ENCODE assay signal across 19 mouse cellular contexts in genomic region chr8:103306476-103307183, GRCm38 (mm10).
DNase-seq lines count a peak whose midpoint lies in the region.
"Had no signal": no experiment of that assay in that cellular context is flagged by ENCODE, and none has a peak within 500 bp of the region (broad histone marks: within the 10 kb centered on the region; RNA-seq: fewer than 3 reads in every experiment).

No protein-coding gene starts in this region.

- H3K4me3 ChIP-seq in limb, embryonic 10.5 days = no peak overlapping the region
- H3K4me3 ChIP-seq: embryonic facial prominence, embryonic 12.5 days; heart, adult 2 months; hindbrain, embryonic 12.5 days; midbrain, embryonic 12.5 days had no signal

- no peaks in the 10 kb centered on the region for H3K27me3 ChIP-seq in limb, embryonic 10.5 days (ENCODE audit: low read depth, poor library complexity, severe bottlenecking)
- H3K27me3 ChIP-seq: embryonic facial prominence, embryonic 12.5 days; hindbrain, embryonic 12.5 days; midbrain, embryonic 12.5 days had no signal

- peaks cover 12% of the 10 kb centered on the region for H3K4me1 ChIP-seq in limb, embryonic 10.5 days
- H3K4me1 ChIP-seq: embryonic facial prominence, embryonic 12.5 days; hindbrain, embryonic 12.5 days; midbrain, embryonic 12.5 days had no signal

- DNase-seq in cerebellum, postnatal 14 days = peak; percentile 21 to 24
- DNase-seq in cerebellum, adult 11 months = no peak
- peak; percentile 21 to 31 for DNase-seq in right cerebral cortex, postnatal 10 days (ENCODE audit: low spot score in 2 of 2)
- DNase-seq in right cerebral cortex, postnatal 4 days = no peak
- no peak for DNase-seq in limb, embryonic 10.5 days (ENCODE audit: low spot score)
- no peak for DNase-seq in retina, postnatal 1 day
- DNase-seq in kidney, adult 18-20 months = no peak
- DNase-seq: adrenal gland, postnatal 36 days; gastrocnemius, postnatal 36 days; heart, adult 2 months; kidney, adult 11 months; kidney, postnatal 4 days; liver, postnatal 0 days; lung, postnatal 10 days; right cerebral cortex, postnatal 25 days; thymus, postnatal 14 days had no signal

- 61% methylated on average over 1 of the region's 1 CpGs for WGBS in limb, embryonic 10.5 days

- peak overlapping the region; percentile 69 for H3K27ac ChIP-seq in limb, embryonic 10.5 days
- H3K27ac ChIP-seq: heart, adult 2 months; hindbrain, embryonic 12.5 days; midbrain, embryonic 12.5 days had no signal

- H3K9me3 ChIP-seq in limb, embryonic 10.5 days (replicated peaks) = no peaks in the 10 kb centered on the region
- H3K9me3 ChIP-seq: embryonic facial prominence, embryonic 12.5 days; hindbrain, embryonic 12.5 days; midbrain, embryonic 12.5 days had no signal

- H3K36me3 ChIP-seq in limb, embryonic 10.5 days = no peaks in the 10 kb centered on the region
- H3K36me3 ChIP-seq: embryonic facial prominence, embryonic 12.5 days; hindbrain, embryonic 12.5 days; midbrain, embryonic 12.5 days had no signal

Comparison
In these comparisons a context has a peak if more than half of its experiments do, and no peak if none do; other contexts are left out.
1. DNase-seq: peak in cerebellum, postnatal 14 days (2 of 2) and right cerebral cortex, postnatal 10 days (2 of 2); none in cerebellum, adult 11 months (single experiment), right cerebral cortex, postnatal 4 days (single experiment), limb, embryonic 10.5 days (single experiment), retina, postnatal 1 day (single experiment) and kidney, adult 18-20 months (single experiment).